Mouse (Mus musculus) embryonic facial prominence, embryonic 15.5 days (tissue): Measurements from ENCODE around the gene Scg2. TPM values are rescaled to one million over a fixed set of nuclear protein-coding genes. Genes with fewer than 3 reads are reported as not detected.

Experiments used
- ATAC-seq: fragments of 200-750 bp; cut with Nextera tagmentation; 2 replicates; pipeline ENCODE4 v1.8.0; 2017; ENCODE audit warnings: low read depth, moderate TSS enrichment; ENCODE audit not compliant: insufficient number of reproducible peaks, low FRiP score, low TSS enrichment
- H3K27ac ChIP-seq: fragments of 300-500 bp; sonication (generic); replicated peaks from 2 replicates; pipeline ENCODE4 v1.5.1; 2015; ENCODE audit warnings: mild to moderate bottlenecking, inconsistent platforms
- H3K27me3 ChIP-seq: fragments of 300-500 bp; sonication (generic); 2 replicates; pipeline ENCODE4 v1.6.1; 2015; ENCODE audit warnings: inconsistent platforms
- H3K36me3 ChIP-seq: fragments of 300-500 bp; sonication (generic); 2 replicates; pipeline ENCODE4 v1.6.1; 2015; ENCODE audit warnings: mild to moderate bottlenecking, inconsistent platforms
- H3K4me1 ChIP-seq: fragments of 300-500 bp; sonication (generic); 2 replicates; pipeline ENCODE4 v1.6.1; 2015; ENCODE audit warnings: inconsistent platforms
- H3K4me2 ChIP-seq: fragments of 300-500 bp; sonication (generic); replicated peaks from 2 replicates; pipeline ENCODE4 v1.6.1; 2015; ENCODE audit warnings: mild to moderate bottlenecking, inconsistent platforms
- H3K4me3 ChIP-seq: fragments of 300-500 bp; sonication (generic); replicated peaks from 2 replicates; pipeline ENCODE4 v1.5.1; 2015; ENCODE audit warnings: mild to moderate bottlenecking, inconsistent platforms
- H3K9ac ChIP-seq: fragments of 300-500 bp; sonication (generic); 2 replicates; pipeline ENCODE4 v1.6.1; 2015; ENCODE audit warnings: inconsistent platforms
- H3K9me3 ChIP-seq: fragments of 300-500 bp; sonication (generic); replicated peaks from 2 replicates; pipeline ENCODE4 v1.6.1; 2016; ENCODE audit warnings: inconsistent platforms
- WGBS: fragments of 180-500 bp; shearing (Covaris S2); methylation state at CpG from one replicate; pipeline ENCODE4 v1.1.7; 2015; 5-methylcytosine and 5-hydroxymethylcytosine counted together
- polyA plus RNA-seq: library from polyadenylated mRNA; unstranded; fragments of >200 nt; fragmentation: Nextera tagmentation; extraction: Ambion mirVana; gene quantifications from 2 replicates; pipeline ENCODE4 v1.2.1, GENCODE M21; 2015

Gene Scg2
- polyA plus RNA-seq, 1 experiment from 2014 or later: 4.1 TPM

- H3K27me3 ChIP-seq: no peaks in the 10 kb centered on the region
- no peak overlapping the region for H3K4me3 ChIP-seq
- H3K4me1 ChIP-seq: no peaks in the 10 kb centered on the region; the same call in 1 of the 2 replicates
- no peak overlapping the region for H3K9ac ChIP-seq
- H3K36me3 ChIP-seq: no peaks in the 10 kb centered on the region
- no peak for ATAC-seq
- H3K4me2 ChIP-seq: no peak overlapping the region
- H3K9me3 ChIP-seq: no peaks in the 10 kb centered on the region
- WGBS: 73% methylated on average over 1 of the region's 1 CpGs
- H3K27ac ChIP-seq: no peak overlapping the region
These were observed 2.2 kb downstream of the Scg2 start for GRCm38 (mm10) chr1:79437755-79438154.

DNA sequence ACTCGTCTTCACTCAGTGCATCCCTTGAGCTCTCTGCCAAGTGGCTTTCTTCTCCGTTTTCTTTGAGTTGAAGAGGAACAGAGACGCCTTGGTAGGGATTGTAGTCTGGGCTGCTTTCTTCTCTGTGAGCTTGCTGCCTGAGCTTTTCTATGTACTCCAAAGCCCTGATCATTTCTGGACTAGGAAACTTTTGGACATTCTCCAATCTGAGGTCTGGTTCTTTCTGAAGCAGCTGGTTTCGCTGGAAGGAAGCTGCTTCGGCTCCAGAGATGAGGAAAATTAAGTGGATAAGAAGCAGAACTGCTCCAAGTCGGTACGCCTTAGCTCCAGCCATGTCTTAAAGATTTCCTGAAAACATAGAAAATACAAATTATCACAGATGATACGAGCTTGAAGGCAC, 3.2 kb downstream of the Scg2 start:
- Histone ChIP-seq H3K36me3 (no peaks in the 10 kb centered on the region), H3K4me3 (no peak overlapping the region), H3K4me2 (no peak overlapping the region), H3K9ac (no peak overlapping the region), H3K9me3 (no peaks in the 10 kb centered on the region), H3K27me3 (no peaks in the 10 kb centered on the region), H3K27ac (no peak overlapping the region), H3K4me1 (no peaks in the 10 kb centered on the region; the same call in 1 of the 2 replicates)
- 73% methylated on average over 8 of the region's 8 CpGs for WGBS
- ATAC-seq: no peak

DNA sequence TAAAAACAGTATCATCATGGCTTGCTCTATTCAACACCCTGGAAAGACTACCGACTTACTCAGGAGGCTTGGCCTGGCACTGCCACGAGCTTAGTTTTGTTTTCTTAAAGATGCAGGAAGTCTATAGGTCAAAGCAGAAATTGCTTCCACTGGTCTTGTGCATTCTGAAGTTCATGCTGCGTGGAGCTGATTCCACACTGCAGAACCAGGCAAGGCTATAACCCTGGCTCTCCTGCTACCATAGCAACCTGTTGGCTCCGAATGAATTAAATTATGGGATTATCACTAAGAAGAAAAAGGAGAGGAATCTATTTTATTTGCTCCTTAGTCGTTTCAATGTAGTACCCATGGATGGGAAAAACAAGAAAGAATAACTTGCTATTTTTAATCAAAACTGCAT, 10.9 kb downstream of the Scg2 start:
- 46% methylated on average over 5 of the region's 5 CpGs for WGBS
- no peaks in the 10 kb centered on the region for H3K36me3 ChIP-seq
- H3K9ac ChIP-seq: no peak overlapping the region
- H3K9me3 ChIP-seq: no peaks in the 10 kb centered on the region
- no peak for ATAC-seq
- H3K27ac ChIP-seq: no peak overlapping the region
- H3K27me3 ChIP-seq: no peaks in the 10 kb centered on the region
- H3K4me1 ChIP-seq: no peaks in the 10 kb centered on the region
- no peak overlapping the region for H3K4me2 ChIP-seq
- H3K4me3 ChIP-seq: no peak overlapping the region

GRCm38 (mm10) chr1:79415496-79415895, 24.4 kb downstream of the Scg2 start:
- H3K27ac ChIP-seq: no peak overlapping the region
- no peak overlapping the region for H3K9ac ChIP-seq
- H3K9me3 ChIP-seq: no peaks in the 10 kb centered on the region
- no peak overlapping the region for H3K4me2 ChIP-seq
- ATAC-seq: no peak
- H3K4me3 ChIP-seq: no peak overlapping the region
- H3K36me3 ChIP-seq: no peaks in the 10 kb centered on the region
- no peaks in the 10 kb centered on the region for H3K27me3 ChIP-seq
- H3K4me1 ChIP-seq: no peaks in the 10 kb centered on the region

GRCm38 (mm10) chr1:79406337-79406942, 33.5 kb downstream of the Scg2 start:
- no peak overlapping the region for H3K4me3 ChIP-seq
- 74% methylated on average over 7 of the region's 7 CpGs for WGBS
- no peaks in the 10 kb centered on the region for H3K36me3 ChIP-seq

DNA sequence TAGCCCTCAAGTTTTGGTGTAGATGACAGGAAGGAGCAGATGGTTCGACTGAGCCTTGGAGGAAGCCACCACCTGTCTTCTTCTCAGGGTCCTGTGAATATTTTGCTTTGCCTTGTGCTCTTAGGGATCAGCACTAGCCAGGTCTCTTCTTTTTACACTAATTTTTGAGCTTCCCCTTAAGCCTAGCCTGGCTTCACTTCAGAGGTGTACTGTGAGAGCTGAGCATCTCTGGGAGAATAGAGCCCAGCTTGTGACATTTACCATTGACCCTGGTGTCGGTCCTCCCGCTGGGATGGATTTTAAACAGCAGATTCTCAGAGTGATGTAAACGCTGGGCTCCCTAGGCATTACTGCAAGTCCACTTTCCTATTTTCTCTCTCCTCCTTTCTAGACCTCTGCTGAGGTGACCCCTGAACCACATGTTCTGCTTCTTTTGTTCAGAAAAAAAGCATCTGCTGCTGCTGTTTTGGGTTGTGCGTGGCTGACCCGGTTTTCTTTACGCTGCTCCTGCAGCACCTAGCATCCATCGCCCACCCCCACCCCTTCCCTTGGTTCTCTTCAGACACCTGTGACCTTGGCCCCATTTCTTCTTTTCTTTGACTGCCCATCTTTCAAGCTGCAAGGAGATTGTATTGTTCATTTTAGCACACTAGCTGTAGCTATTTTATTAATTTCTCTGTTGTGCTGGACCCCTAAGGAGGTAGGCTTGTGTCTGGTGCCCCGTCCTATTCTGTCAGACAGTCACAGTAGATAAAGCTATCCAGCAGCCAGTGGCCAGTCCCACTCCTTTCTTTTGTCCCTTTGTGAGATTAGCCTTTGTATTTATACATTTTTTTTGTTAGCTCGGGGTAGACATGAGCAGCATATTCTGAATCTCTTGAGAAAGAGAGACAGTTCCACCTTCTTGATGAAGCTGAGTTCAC, 38.6 kb downstream of the Scg2 start:
- Histone ChIP-seq H3K27me3 (no peaks in the 10 kb centered on the region), H3K9ac (no peak overlapping the region), H3K9me3 (no peaks in the 10 kb centered on the region), H3K4me1 (no peaks in the 10 kb centered on the region), H3K36me3 (no peaks in the 10 kb centered on the region), H3K4me3 (no peak overlapping the region), H3K4me2 (no peak overlapping the region), H3K27ac (no peak overlapping the region)
- ATAC-seq: no peak
- WGBS: 62% methylated on average over 10 of the region's 10 CpGs

More at GRCm38 (mm10) chr1:79406337-79406942, 33.5 kb downstream of the Scg2 start:
- H3K4me2 ChIP-seq: no peak overlapping the region
- H3K27ac ChIP-seq: no peak overlapping the region
- ATAC-seq: no peak
- H3K27me3 ChIP-seq: no peaks in the 10 kb centered on the region
- H3K4me1 ChIP-seq: no peaks in the 10 kb centered on the region
- no peaks in the 10 kb centered on the region for H3K9me3 ChIP-seq
- H3K9ac ChIP-seq: no peak overlapping the region

DNA sequence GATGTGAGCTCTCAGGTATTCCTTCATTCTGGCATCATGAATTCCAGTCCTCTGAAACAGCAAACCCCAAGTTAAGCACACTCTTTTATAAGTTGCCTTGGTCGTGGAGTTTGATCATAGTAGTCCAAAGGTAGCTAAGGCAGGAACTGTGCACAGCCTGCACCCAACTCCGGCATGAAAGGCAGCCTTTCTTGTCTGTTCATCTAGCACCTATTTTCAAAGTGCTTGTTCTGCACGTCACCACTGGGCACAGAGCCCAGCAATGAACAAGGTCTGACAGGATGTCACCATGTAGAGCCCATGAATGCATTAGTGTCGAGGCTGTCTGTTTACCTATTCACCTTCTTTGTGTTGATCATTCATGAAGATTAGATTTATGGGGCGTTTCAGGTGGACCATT, 39.6 kb downstream of the Scg2 start:
- Histone ChIP-seq H3K4me1 (no peaks in the 10 kb centered on the region), H3K4me2 (no peak overlapping the region), H3K4me3 (no peak overlapping the region), H3K27me3 (no peaks in the 10 kb centered on the region), H3K36me3 (no peaks in the 10 kb centered on the region), H3K9ac (no peak overlapping the region), H3K9me3 (no peaks in the 10 kb centered on the region), H3K27ac (no peak overlapping the region)
- no peak for ATAC-seq
- WGBS: 72% methylated on average over 5 of the region's 5 CpGs

Other genes with a start within 250 kb of the Scg2 start
- 0.39 and 0.47 TPM in 2 replicates for gene Ap1s3, start 231.9 kb upstream of the Scg2 start, polyA plus RNA-seq